Mouse (Mus musculus) intestine, embryonic 15.5 days (tissue): ENCODE data around the gene Stk24. TPM values are rescaled to one million over a fixed set of nuclear protein-coding genes. Genes with fewer than 3 reads are reported as not detected.

Source experiments
- ATAC-seq: fragments of 200-750 bp; cut with Nextera tagmentation; 2 replicates; pipeline ENCODE4 v1.8.0; 2017; ENCODE audit warnings: moderate TSS enrichment, moderate library complexity
- H3K27ac ChIP-seq: fragments of 300-500 bp; sonication (generic); 2 replicates; pipeline ENCODE4 v1.5.1; 2015; ENCODE audit warnings: mild to moderate bottlenecking, inconsistent platforms
- H3K27me3 ChIP-seq: fragments of 300-500 bp; sonication (generic); replicated peaks from 2 replicates; pipeline ENCODE4 v1.6.1; 2015; ENCODE audit warnings: inconsistent platforms
- H3K36me3 ChIP-seq: fragments of 300-500 bp; sonication (generic); 2 replicates; pipeline ENCODE4 v1.6.1; 2015; ENCODE audit warnings: inconsistent platforms
- H3K4me1 ChIP-seq: fragments of 300-500 bp; sonication (generic); replicated peaks from 2 replicates; pipeline ENCODE4 v1.6.1; 2015; ENCODE audit warnings: inconsistent platforms
- H3K4me2 ChIP-seq: fragments of 300-500 bp; sonication (generic); replicated peaks from 2 replicates; pipeline ENCODE4 v1.6.1; 2015; ENCODE audit warnings: mild to moderate bottlenecking, inconsistent platforms
- H3K4me3 ChIP-seq: fragments of 300-500 bp; sonication (generic); replicated peaks from 2 replicates; pipeline ENCODE4 v1.5.1; 2015; ENCODE audit warnings: inconsistent platforms
- H3K9ac ChIP-seq: fragments of 300-500 bp; sonication (generic); 2 replicates; pipeline ENCODE4 v1.6.1; 2015; ENCODE audit warnings: inconsistent platforms
- H3K9me3 ChIP-seq: fragments of 300-500 bp; sonication (generic); 2 replicates; pipeline ENCODE4 v1.6.1; 2016; ENCODE audit warnings: inconsistent platforms
- WGBS: fragments of 180-500 bp; shearing (Covaris S2); methylation state at CpG from one replicate; pipeline ENCODE4 v1.1.7; 2015; 5-methylcytosine and 5-hydroxymethylcytosine counted together
- polyA plus RNA-seq: library from polyadenylated mRNA; unstranded; fragments of >200 nt; fragmentation: Nextera tagmentation; extraction: Ambion mirVana; gene quantifications from 2 replicates; pipeline ENCODE4 v1.2.1, GENCODE M21; 2015

Stk24 gene
- polyA plus RNA-seq, 1 experiment from 2014 or later = 43.7 TPM

GRCm38 (mm10) chr14:121263912-121264311, 115.9 kb downstream of the Stk24 start:
- Histone ChIP-seq H3K4me2 (no peak overlapping the region), H3K36me3 (peaks cover 5% of the 10 kb centered on the region; the same call in 1 of the 2 replicates), H3K27ac (no peak overlapping the region), H3K9ac (no peak overlapping the region), H3K4me3 (no peak overlapping the region), H3K27me3 (no peaks in the 10 kb centered on the region), H3K9me3 (no peaks in the 10 kb centered on the region), H3K4me1 (peaks cover 9% of the 10 kb centered on the region; the same call in 1 of the 2 replicates)
- ATAC-seq = no peak
- 58% methylated on average over 2 of the region's 2 CpGs for WGBS

- no peak overlapping the region for H3K4me3 ChIP-seq
- H3K4me2 ChIP-seq = no peak overlapping the region
- no peak overlapping the region for H3K9ac ChIP-seq
- no peak overlapping the region for H3K27ac ChIP-seq
- peaks cover 9% of the 10 kb centered on the region; the same call in 1 of the 2 replicates for H3K4me1 ChIP-seq
- H3K27me3 ChIP-seq = no peaks in the 10 kb centered on the region
- WGBS = 57% methylated on average over 4 of the region's 4 CpGs
- H3K36me3 ChIP-seq = no peaks in the 10 kb centered on the region; the same call in 1 of the 2 replicates
- H3K9me3 ChIP-seq = no peaks in the 10 kb centered on the region
- no peak for ATAC-seq
Observed at GRCm38 (mm10) chr14:121262606-121263005, 117.2 kb downstream of the Stk24 start.

- WGBS = 69% methylated on average over 5 of the region's 5 CpGs
- Histone ChIP-seq H3K9me3 (no peaks in the 10 kb centered on the region), H3K4me1 (peaks cover 9% of the 10 kb centered on the region; the same call in 1 of the 2 replicates), H3K9ac (no peak overlapping the region), H3K27me3 (no peaks in the 10 kb centered on the region), H3K4me2 (no peak overlapping the region), H3K36me3 (no peaks in the 10 kb centered on the region; the same call in 1 of the 2 replicates), H3K4me3 (no peak overlapping the region), H3K27ac (no peak overlapping the region)
- ATAC-seq = no peak
Observed at GRCm38 (mm10) chr14:121261229-121261879, 118.5 kb downstream of the Stk24 start.

- H3K27ac ChIP-seq = no peak overlapping the region
- H3K9me3 ChIP-seq = no peaks in the 10 kb centered on the region
- no peaks in the 10 kb centered on the region for H3K27me3 ChIP-seq
- H3K4me1 ChIP-seq = peaks cover 1% of the 10 kb centered on the region; the same call in 1 of the 2 replicates
- ATAC-seq = no peak
- no peak overlapping the region for H3K4me2 ChIP-seq
- H3K36me3 ChIP-seq = no peaks in the 10 kb centered on the region; the same call in 1 of the 2 replicates
- WGBS = 48% methylated on average over 7 of the region's 7 CpGs
- H3K9ac ChIP-seq = no peak overlapping the region
- no peak overlapping the region for H3K4me3 ChIP-seq
Observed at GRCm38 (mm10) chr14:121259789-121260188, 120.0 kb downstream of the Stk24 start.

GRCm38 (mm10) chr14:121259332-121259731, 120.5 kb downstream of the Stk24 start:
- H3K36me3 ChIP-seq = no peaks in the 10 kb centered on the region; the same call in 1 of the 2 replicates
- no peaks in the 10 kb centered on the region for H3K27me3 ChIP-seq
- no peaks in the 10 kb centered on the region for H3K9me3 ChIP-seq
- no peak for ATAC-seq
- no peak overlapping the region for H3K4me2 ChIP-seq
- H3K27ac ChIP-seq = no peak overlapping the region
- no peak overlapping the region for H3K4me3 ChIP-seq
- no peak overlapping the region for H3K9ac ChIP-seq
- no peaks in the 10 kb centered on the region for H3K4me1 ChIP-seq
- WGBS = 88% methylated on average over 11 of the region's 11 CpGs

GRCm38 (mm10) chr14:121256896-121257295, 122.9 kb downstream of the Stk24 start:
- H3K36me3 ChIP-seq = no peaks in the 10 kb centered on the region; the same call in 1 of the 2 replicates
- whole genome bisulfite sequencing = 81% methylated on average over 7 of the region's 7 CpGs
- H3K9ac ChIP-seq = no peak overlapping the region

GRCm38 (mm10) chr14:121255469-121255868, 124.3 kb downstream of the Stk24 start:
- H3K27me3 ChIP-seq = no peaks in the 10 kb centered on the region
- no peak for ATAC-seq
- 86% methylated on average over 13 of the region's 13 CpGs for WGBS
- H3K4me2 ChIP-seq = no peak overlapping the region
- no peaks in the 10 kb centered on the region for H3K9me3 ChIP-seq
- no peaks in the 10 kb centered on the region for H3K36me3 ChIP-seq
- no peaks in the 10 kb centered on the region for H3K4me1 ChIP-seq
- H3K9ac ChIP-seq = no peak overlapping the region
- no peak overlapping the region for H3K27ac ChIP-seq
- no peak overlapping the region for H3K4me3 ChIP-seq

More at GRCm38 (mm10) chr14:121256896-121257295, 122.9 kb downstream of the Stk24 start:
- ATAC-seq = no peak
- Histone ChIP-seq H3K27ac (no peak overlapping the region), H3K4me1 (no peaks in the 10 kb centered on the region), H3K4me2 (no peak overlapping the region), H3K4me3 (no peak overlapping the region), H3K27me3 (no peaks in the 10 kb centered on the region), H3K9me3 (no peaks in the 10 kb centered on the region)

- no peaks in the 10 kb centered on the region for H3K4me1 ChIP-seq
- WGBS = 92% methylated on average over 10 of the region's 10 CpGs
- H3K27me3 ChIP-seq = no peaks in the 10 kb centered on the region
- ATAC-seq = no peak
- H3K27ac ChIP-seq = no peak overlapping the region
- no peak overlapping the region for H3K4me2 ChIP-seq
- H3K9me3 ChIP-seq = no peaks in the 10 kb centered on the region
- no peak overlapping the region for H3K4me3 ChIP-seq
- H3K9ac ChIP-seq = no peak overlapping the region
- H3K36me3 ChIP-seq = no peaks in the 10 kb centered on the region
Observed at GRCm38 (mm10) chr14:121254869-121255268, 124.9 kb downstream of the Stk24 start.

- H3K27ac ChIP-seq = no peak overlapping the region
- no peak overlapping the region for H3K4me2 ChIP-seq
- H3K36me3 ChIP-seq = no peaks in the 10 kb centered on the region
- no peak overlapping the region for H3K9ac ChIP-seq
- no peaks in the 10 kb centered on the region for H3K9me3 ChIP-seq
- ATAC-seq = no peak
- H3K27me3 ChIP-seq = no peaks in the 10 kb centered on the region
- no peak overlapping the region for H3K4me3 ChIP-seq
- H3K4me1 ChIP-seq = 0 out of 2 replicates have a peak, but pooled peaks cover 5% of the 10 kb centered on the region
- 89% methylated on average over 10 of the region's 10 CpGs for WGBS
Observed at GRCm38 (mm10) chr14:121252542-121252941, 127.3 kb downstream of the Stk24 start.

GRCm38 (mm10) chr14:121251708-121252107, 128.1 kb downstream of the Stk24 start:
- H3K9me3 ChIP-seq = no peaks in the 10 kb centered on the region
- H3K4me2 ChIP-seq = no peak overlapping the region
- no peak for ATAC-seq
- no peak overlapping the region for H3K4me3 ChIP-seq
- peaks cover 8% of the 10 kb centered on the region; the same call in 1 of the 2 replicates for H3K4me1 ChIP-seq
- 49% methylated on average over 4 of the region's 4 CpGs for WGBS
- no peaks in the 10 kb centered on the region for H3K27me3 ChIP-seq
- H3K27ac ChIP-seq = no peak overlapping the region
- no peaks in the 10 kb centered on the region for H3K36me3 ChIP-seq
- no peak overlapping the region for H3K9ac ChIP-seq

GRCm38 (mm10) chr14:121251099-121251498, 128.7 kb downstream of the Stk24 start:
- H3K27ac ChIP-seq = no peak overlapping the region
- no peaks in the 10 kb centered on the region for H3K36me3 ChIP-seq
- H3K9me3 ChIP-seq = no peaks in the 10 kb centered on the region
- H3K9ac ChIP-seq = no peak overlapping the region
- no peak for ATAC-seq
- peaks cover 8% of the 10 kb centered on the region; the same call in 1 of the 2 replicates for H3K4me1 ChIP-seq
- H3K4me3 ChIP-seq = no peak overlapping the region
- no peaks in the 10 kb centered on the region for H3K27me3 ChIP-seq
- no peak overlapping the region for H3K4me2 ChIP-seq
- WGBS = 84% methylated on average over 5 of the region's 5 CpGs

- Histone ChIP-seq H3K4me1 (peaks cover 8% of the 10 kb centered on the region; the same call in 1 of the 2 replicates), H3K9me3 (no peaks in the 10 kb centered on the region), H3K9ac (no peak overlapping the region), H3K27ac (no peak overlapping the region), H3K4me2 (no peak overlapping the region), H3K4me3 (no peak overlapping the region), H3K27me3 (no peaks in the 10 kb centered on the region), H3K36me3 (peaks cover 6% of the 10 kb centered on the region)
- no peak for ATAC-seq
- WGBS = 85% methylated on average over 5 of the region's 5 CpGs
Observed at GRCm38 (mm10) chr14:121248346-121248745, 131.5 kb downstream of the Stk24 start.

GRCm38 (mm10) chr14:121247287-121247686, 132.5 kb downstream of the Stk24 start:
- no peak overlapping the region for H3K4me3 ChIP-seq
- peak overlapping the region; percentile 37 for H3K27ac ChIP-seq
- 54% methylated on average over 7 of the region's 7 CpGs for WGBS
- H3K27me3 ChIP-seq = no peaks in the 10 kb centered on the region
- ATAC-seq = peak; percentile 28; the same call in 1 of the 2 replicates
- H3K4me1 ChIP-seq = peaks cover 8% of the 10 kb centered on the region; the same call in 1 of the 2 replicates
- H3K9ac ChIP-seq = no peak overlapping the region
- no peaks in the 10 kb centered on the region for H3K9me3 ChIP-seq
- no peak overlapping the region for H3K4me2 ChIP-seq
- peaks cover 6% of the 10 kb centered on the region for H3K36me3 ChIP-seq
